Mouse (Mus musculus): Measurements from ENCODE around the gene Apbb2. TPM values are rescaled to one million over a fixed set of nuclear protein-coding genes. Genes with fewer than 3 reads are reported as not detected.

The Apbb2 gene
- total and polyA plus RNA-seq, 2 experiments from 2014 or later, result 64.6 to 77.2 TPM

DNA sequence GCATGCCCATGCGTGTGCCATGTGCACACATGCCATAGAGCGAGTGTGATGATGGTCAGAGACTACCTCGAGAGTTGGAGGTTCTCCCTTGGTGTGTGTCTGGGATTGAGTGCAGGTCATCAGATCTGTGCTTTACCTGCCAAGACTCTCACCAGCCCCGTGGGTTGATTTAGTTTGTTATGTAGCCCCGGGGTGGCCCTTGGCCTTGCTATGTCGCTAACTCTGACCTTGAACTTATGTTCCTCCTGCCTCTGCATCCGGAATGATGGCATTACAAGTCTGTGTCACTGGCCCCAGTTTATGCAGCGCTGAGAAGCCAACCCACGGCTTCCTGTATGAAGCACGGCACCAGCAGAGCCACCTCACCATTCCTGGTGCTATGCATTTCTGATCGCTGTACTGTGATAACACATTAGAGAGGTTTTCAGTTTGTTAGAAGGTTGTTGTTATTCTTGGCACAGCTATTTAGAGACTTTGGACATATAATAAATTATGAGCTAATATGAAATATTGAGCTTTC is 324.4 kb downstream of the Apbb2 start:
- no peaks in the 10 kb centered on the region for H3K9me3 ChIP-seq (ENCODE audit: low read length)
- H3K36me3 ChIP-seq (ENCODE audit: insufficient read depth), result peaks cover 7% of the 10 kb centered on the region; the same call in 1 of the 2 replicates
- H3K27me3 ChIP-seq (ENCODE audit: insufficient read depth, low read length), result no peaks in the 10 kb centered on the region
- TF ChIP-seq CTCF (IDR thresholded peaks at IDR 0.05; ENCODE audit: low read depth), result no peak
- no peak overlapping the region for H3K4me2 ChIP-seq (ENCODE audit: low read depth)
- H3K27ac ChIP-seq (ENCODE audit: low read depth, low read length), result no peak overlapping the region
- no peak overlapping the region for H3K9ac ChIP-seq
- H3K4me3 ChIP-seq (ENCODE audit: low read depth, low read length), result no peak overlapping the region
- no peak for ATAC-seq
- WGBS, result 92% methylated on average over 11 of the region's 11 CpGs
- DNase-seq, result no peak
- H3K4me1 ChIP-seq (ENCODE audit: insufficient read depth), result peaks cover 3% of the 10 kb centered on the region; the same call in 1 of the 2 replicates

DNA sequence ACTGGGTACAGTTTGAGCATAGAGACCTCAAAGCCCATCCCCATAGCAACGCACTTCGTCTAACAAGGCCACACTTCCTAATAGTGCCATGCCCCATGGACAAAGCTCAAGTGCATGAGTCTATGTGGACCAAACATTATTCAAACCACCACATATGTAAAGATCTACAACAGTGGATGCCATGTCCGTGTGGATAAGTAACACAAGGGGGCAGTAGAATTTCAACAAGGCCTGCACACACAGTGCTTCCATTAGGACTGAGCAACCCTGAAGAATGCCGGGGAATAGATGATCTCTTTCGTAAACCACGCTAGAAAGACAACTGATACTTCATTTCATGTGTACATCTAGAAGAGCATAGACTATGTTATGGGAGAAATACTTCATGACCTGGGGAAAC is 337.8 kb downstream of the Apbb2 start:
- H3K4me2 ChIP-seq (ENCODE audit: low read depth), result no peak overlapping the region
- no peaks in the 10 kb centered on the region for H3K9me3 ChIP-seq (ENCODE audit: low read length)
- no peaks in the 10 kb centered on the region for H3K27me3 ChIP-seq (ENCODE audit: insufficient read depth, low read length)
- H3K4me1 ChIP-seq (ENCODE audit: insufficient read depth), result no peaks in the 10 kb centered on the region
- ATAC-seq (no peak), DNase-seq (no peak)
- WGBS, result 77% methylated on average over 6 of the region's 6 CpGs
- peak; percentile 24; the same call in 1 of the 2 replicates for TF ChIP-seq CTCF (IDR thresholded peaks at IDR 0.05; ENCODE audit: low read depth)
- H3K4me3 ChIP-seq (ENCODE audit: low read depth, low read length), result no peak overlapping the region
- H3K36me3 ChIP-seq (ENCODE audit: insufficient read depth), result no peaks in the 10 kb centered on the region
- no peak overlapping the region for H3K9ac ChIP-seq
- H3K27ac ChIP-seq (ENCODE audit: low read depth, low read length), result no peak overlapping the region

- Histone ChIP-seq H3K4me1 (ENCODE audit: insufficient read depth) (no peaks in the 10 kb centered on the region), H3K4me3 (ENCODE audit: low read depth, low read length) (no peak overlapping the region), H3K4me2 (ENCODE audit: low read depth) (no peak overlapping the region), H3K9me3 (ENCODE audit: low read length) (no peaks in the 10 kb centered on the region), H3K27me3 (ENCODE audit: insufficient read depth, low read length) (no peaks in the 10 kb centered on the region), H3K9ac (no peak overlapping the region), H3K36me3 (ENCODE audit: insufficient read depth) (no peaks in the 10 kb centered on the region), H3K27ac (ENCODE audit: low read depth, low read length) (no peak overlapping the region)
- no peak for ATAC-seq
- 82% methylated on average over 2 of the region's 2 CpGs for WGBS
- no peak for TF ChIP-seq CTCF (IDR thresholded peaks at IDR 0.05; ENCODE audit: low read depth)
- no peak for DNase-seq
Measured at GRCm38 (mm10) chr5:66279650-66280049, 338.9 kb downstream of the Apbb2 start.

GRCm38 (mm10) chr5:66274417-66274816 is 344.2 kb downstream of the Apbb2 start:
- 50% methylated on average over 3 of the region's 3 CpGs for WGBS
- no peaks in the 10 kb centered on the region for H3K9me3 ChIP-seq (ENCODE audit: low read length)

GRCm38 (mm10) chr5:66271141-66271540 is 347.4 kb downstream of the Apbb2 start:
- Histone ChIP-seq H3K27me3 (ENCODE audit: insufficient read depth, low read length) (no peaks in the 10 kb centered on the region), H3K4me2 (ENCODE audit: low read depth) (no peak overlapping the region), H3K27ac (ENCODE audit: low read depth, low read length) (no peak overlapping the region), H3K9me3 (ENCODE audit: low read length) (no peaks in the 10 kb centered on the region), H3K36me3 (ENCODE audit: insufficient read depth) (no peaks in the 10 kb centered on the region; the same call in 1 of the 2 replicates), H3K9ac (no peak overlapping the region), H3K4me1 (ENCODE audit: insufficient read depth) (no peaks in the 10 kb centered on the region), H3K4me3 (ENCODE audit: low read depth, low read length) (no peak overlapping the region)
- TF ChIP-seq CTCF (IDR thresholded peaks at IDR 0.05; ENCODE audit: low read depth), result no peak
- ATAC-seq (no peak), DNase-seq (no peak)
- 51% methylated on average over 2 of the region's 2 CpGs for WGBS

More at GRCm38 (mm10) chr5:66274417-66274816, 344.2 kb downstream of the Apbb2 start:
- ATAC-seq (no peak), DNase-seq (no peak)
- Histone ChIP-seq H3K4me1 (ENCODE audit: insufficient read depth) (no peaks in the 10 kb centered on the region), H3K27me3 (ENCODE audit: insufficient read depth, low read length) (no peaks in the 10 kb centered on the region), H3K36me3 (ENCODE audit: insufficient read depth) (no peaks in the 10 kb centered on the region), H3K4me3 (ENCODE audit: low read depth, low read length) (no peak overlapping the region), H3K9ac (no peak overlapping the region), H3K27ac (ENCODE audit: low read depth, low read length) (no peak overlapping the region), H3K4me2 (ENCODE audit: low read depth) (no peak overlapping the region)
- TF ChIP-seq CTCF (IDR thresholded peaks at IDR 0.05; ENCODE audit: low read depth), result peak; percentile 54

GRCm38 (mm10) chr5:66269616-66270015 is 349.0 kb downstream of the Apbb2 start:
- ATAC-seq (no peak), DNase-seq (no peak)
- no peaks in the 10 kb centered on the region; the same call in 1 of the 2 replicates for H3K36me3 ChIP-seq (ENCODE audit: insufficient read depth)
- no peak overlapping the region for H3K27ac ChIP-seq (ENCODE audit: low read depth, low read length)
- H3K4me3 ChIP-seq (ENCODE audit: low read depth, low read length), result no peak overlapping the region
- no peaks in the 10 kb centered on the region for H3K4me1 ChIP-seq (ENCODE audit: insufficient read depth)
- no peaks in the 10 kb centered on the region for H3K9me3 ChIP-seq (ENCODE audit: low read length)
- H3K9ac ChIP-seq, result no peak overlapping the region
- no peak overlapping the region for H3K4me2 ChIP-seq (ENCODE audit: low read depth)
- 81% methylated on average over 7 of the region's 7 CpGs for WGBS
- no peak for TF ChIP-seq CTCF (IDR thresholded peaks at IDR 0.05; ENCODE audit: low read depth)
- no peaks in the 10 kb centered on the region for H3K27me3 ChIP-seq (ENCODE audit: insufficient read depth, low read length)

DNA sequence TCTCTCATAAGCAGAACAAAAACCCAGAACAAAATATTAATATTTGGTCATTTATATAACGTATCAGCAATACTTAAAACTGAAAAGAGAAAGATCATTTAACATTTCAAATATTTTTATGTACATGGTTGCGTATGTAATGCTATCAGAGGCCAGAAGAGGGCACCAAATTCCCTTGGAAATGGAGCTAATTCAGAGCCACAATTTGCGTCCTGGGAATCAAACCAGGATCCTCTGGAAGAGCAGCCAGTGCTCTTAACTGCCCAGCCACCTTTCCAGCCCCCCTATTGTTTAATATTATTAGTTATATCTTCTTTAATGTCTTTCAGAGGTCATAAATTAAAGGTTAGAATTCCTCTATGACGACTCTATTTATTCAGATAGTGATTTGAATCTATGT is 355.2 kb downstream of the Apbb2 start:
- Histone ChIP-seq H3K9me3 (ENCODE audit: low read length) (no peaks in the 10 kb centered on the region), H3K9ac (no peak overlapping the region), H3K36me3 (ENCODE audit: insufficient read depth) (no peaks in the 10 kb centered on the region), H3K4me2 (ENCODE audit: low read depth) (no peak overlapping the region), H3K4me3 (ENCODE audit: low read depth, low read length) (no peak overlapping the region), H3K27me3 (ENCODE audit: insufficient read depth, low read length) (no peaks in the 10 kb centered on the region), H3K27ac (ENCODE audit: low read depth, low read length) (no peak overlapping the region), H3K4me1 (ENCODE audit: insufficient read depth) (no peaks in the 10 kb centered on the region)
- ATAC-seq (no peak), DNase-seq (peak; percentile 61)
- TF ChIP-seq CTCF (IDR thresholded peaks at IDR 0.05; ENCODE audit: low read depth), result peak; percentile 66
- WGBS, result 31% methylated on average over 4 of the region's 4 CpGs
